Mouse (Mus musculus): ENCODE measurements at regions not wholly inside any gene's neighbourhood (a gene's known extent, or its start where the extent isn't known, plus 50 kb on each side); places are given as distances from the start of the nearest gene placed in this dataset.
A peak's percentile ranks its signal among the peaks of the same experiment; 100 is the strongest.

DNA sequence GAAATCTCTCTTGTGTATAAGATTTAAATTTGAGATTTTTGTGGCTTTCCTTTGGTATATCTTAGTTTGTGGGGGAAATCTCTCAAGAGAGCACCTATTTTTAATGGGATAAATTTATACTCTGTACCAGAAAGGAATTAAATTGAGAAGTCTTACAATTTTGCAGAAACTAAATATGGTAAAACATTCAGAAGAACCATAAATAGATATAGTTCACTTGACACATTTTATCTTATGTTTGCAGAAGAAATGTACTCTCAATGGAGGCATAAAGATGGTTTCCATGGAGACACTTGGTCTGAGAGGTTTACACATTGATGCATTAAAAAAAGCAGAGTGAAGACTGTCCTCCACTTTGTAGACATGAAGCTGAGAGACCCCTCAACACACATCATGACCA is 86.9 kb downstream of the Ndufa10 start:
- Histone ChIP-seq H3K4me1 (ENCODE audit: insufficient read depth, low read depth, low read length) (no peaks in the 10 kb centered on the region), H3K4me3 (ENCODE audit: low read depth, low read length) (no peak overlapping the region), H3K4me2 (replicated peaks; ENCODE audit: low read depth, low read length) (no peak overlapping the region), H3K9me3 (ENCODE audit: low read length) (no peaks in the 10 kb centered on the region), H3K36me3 (ENCODE audit: insufficient read depth, low read length) (no peaks in the 10 kb centered on the region), H3K27me3 (replicated peaks; ENCODE audit: insufficient read depth, low read length) (no peaks in the 10 kb centered on the region), H3K27ac (ENCODE audit: low read length) (no peak overlapping the region), H3K9ac (replicated peaks; ENCODE audit: low read depth) (no peak overlapping the region)
- TF ChIP-seq EP300 (IDR thresholded peaks at IDR 0.05), result no peak
- TF ChIP-seq CTCF (IDR thresholded peaks at IDR 0.05), result no peak
- DNase-seq (ENCODE audit: low spot score), result no peak
- no peak for ATAC-seq

DNA sequence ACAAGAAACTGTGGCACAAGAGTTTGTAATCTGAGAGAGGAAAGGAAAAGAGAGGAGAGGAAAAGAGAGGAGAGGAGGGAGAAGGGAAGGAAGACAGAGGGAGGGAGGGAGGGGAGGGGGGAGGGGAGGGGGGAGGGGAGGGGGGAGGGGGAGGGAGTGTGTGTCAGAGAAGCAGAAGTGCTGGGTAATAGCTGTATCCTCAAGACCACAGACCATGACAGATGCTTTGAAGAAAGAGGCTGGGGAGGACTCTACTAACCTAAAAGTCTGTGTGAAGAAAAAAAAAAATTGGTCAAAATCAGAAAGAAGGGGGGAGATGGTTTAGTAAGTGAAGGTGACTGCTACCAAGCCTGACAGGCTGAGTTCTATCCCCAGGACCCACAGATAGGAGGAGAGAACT is 88.7 kb downstream of the Ndufa10 start:
- no peak overlapping the region for H3K9ac ChIP-seq (replicated peaks; ENCODE audit: low read depth)
- no peak for ATAC-seq
- TF ChIP-seq EP300 (IDR thresholded peaks at IDR 0.05) (no peak), CTCF (IDR thresholded peaks at IDR 0.05) (no peak)

DNA sequence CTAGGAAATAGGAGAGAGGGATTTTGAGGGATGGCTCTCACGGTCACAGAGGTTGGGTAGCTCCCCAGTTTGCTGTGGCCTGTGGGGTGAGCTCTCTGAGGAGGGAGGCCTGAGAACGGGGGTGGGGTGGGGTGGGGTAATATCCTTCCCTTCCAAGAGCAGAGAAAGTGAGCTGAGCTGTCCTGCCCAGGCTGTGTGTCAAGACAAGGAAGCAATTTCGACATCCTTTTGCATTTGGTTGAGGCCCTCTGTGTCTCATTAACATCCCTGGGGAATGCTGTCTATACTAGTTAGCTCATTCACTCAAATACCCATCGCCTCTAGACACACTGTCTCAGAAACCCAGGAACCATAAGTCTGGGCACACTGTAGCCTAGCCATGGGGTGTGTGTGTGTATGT is 89.9 kb downstream of the Ndufa10 start:
- Histone ChIP-seq H3K9me3 (ENCODE audit: low read length) (no peaks in the 10 kb centered on the region), H3K4me1 (ENCODE audit: insufficient read depth, low read depth, low read length) (no peaks in the 10 kb centered on the region), H3K9ac (replicated peaks; ENCODE audit: low read depth) (no peak overlapping the region), H3K27me3 (replicated peaks; ENCODE audit: insufficient read depth, low read length) (no peaks in the 10 kb centered on the region), H3K4me3 (ENCODE audit: low read depth, low read length) (no peak overlapping the region), H3K36me3 (ENCODE audit: insufficient read depth, low read length) (no peaks in the 10 kb centered on the region), H3K4me2 (replicated peaks; ENCODE audit: low read depth, low read length) (no peak overlapping the region), H3K27ac (ENCODE audit: low read length) (no peak overlapping the region)
- peak; percentile 44 for DNase-seq (ENCODE audit: low spot score)
- no peak for TF ChIP-seq EP300 (IDR thresholded peaks at IDR 0.05)
- no peak for TF ChIP-seq CTCF (IDR thresholded peaks at IDR 0.05)
- ATAC-seq, result no peak; the same call in 1 of the 2 replicates
- WGBS, result 61% methylated on average over 4 of the region's 4 CpGs

More for the DNA sequence above, 88.7 kb downstream of the Ndufa10 start:
- Histone ChIP-seq H3K4me1 (ENCODE audit: insufficient read depth, low read depth, low read length) (no peaks in the 10 kb centered on the region), H3K36me3 (ENCODE audit: insufficient read depth, low read length) (no peaks in the 10 kb centered on the region), H3K4me3 (ENCODE audit: low read depth, low read length) (no peak overlapping the region), H3K4me2 (replicated peaks; ENCODE audit: low read depth, low read length) (no peak overlapping the region), H3K27ac (ENCODE audit: low read length) (no peak overlapping the region), H3K9me3 (ENCODE audit: low read length) (no peaks in the 10 kb centered on the region), H3K27me3 (replicated peaks; ENCODE audit: insufficient read depth, low read length) (no peaks in the 10 kb centered on the region)
- no peak for DNase-seq (ENCODE audit: low spot score)

- Histone ChIP-seq H3K4me2 (replicated peaks; ENCODE audit: low read depth, low read length) (no peak overlapping the region), H3K9ac (replicated peaks; ENCODE audit: low read depth) (no peak overlapping the region), H3K4me1 (ENCODE audit: insufficient read depth, low read depth, low read length) (no peaks in the 10 kb centered on the region), H3K4me3 (ENCODE audit: low read depth, low read length) (no peak overlapping the region), H3K27ac (ENCODE audit: low read length) (peak overlapping the region; percentile 48; the same call in 1 of the 2 replicates), H3K27me3 (replicated peaks; ENCODE audit: insufficient read depth, low read length) (no peaks in the 10 kb centered on the region), H3K36me3 (ENCODE audit: insufficient read depth, low read length) (no peaks in the 10 kb centered on the region), H3K9me3 (ENCODE audit: low read length) (no peaks in the 10 kb centered on the region)
- ATAC-seq (0 out of 2 replicates have a peak, but pooled peaks have one; percentile 21), DNase-seq (ENCODE audit: low spot score) (no peak)
- 44% methylated on average over 3 of the region's 3 CpGs for WGBS
- TF ChIP-seq CTCF (IDR thresholded peaks at IDR 0.05) (no peak), EP300 (IDR thresholded peaks at IDR 0.05) (no peak)
These were observed 94.2 kb downstream of the Ndufa10 start for GRCm38 (mm10) chr1:92379510-92379886.

DNA sequence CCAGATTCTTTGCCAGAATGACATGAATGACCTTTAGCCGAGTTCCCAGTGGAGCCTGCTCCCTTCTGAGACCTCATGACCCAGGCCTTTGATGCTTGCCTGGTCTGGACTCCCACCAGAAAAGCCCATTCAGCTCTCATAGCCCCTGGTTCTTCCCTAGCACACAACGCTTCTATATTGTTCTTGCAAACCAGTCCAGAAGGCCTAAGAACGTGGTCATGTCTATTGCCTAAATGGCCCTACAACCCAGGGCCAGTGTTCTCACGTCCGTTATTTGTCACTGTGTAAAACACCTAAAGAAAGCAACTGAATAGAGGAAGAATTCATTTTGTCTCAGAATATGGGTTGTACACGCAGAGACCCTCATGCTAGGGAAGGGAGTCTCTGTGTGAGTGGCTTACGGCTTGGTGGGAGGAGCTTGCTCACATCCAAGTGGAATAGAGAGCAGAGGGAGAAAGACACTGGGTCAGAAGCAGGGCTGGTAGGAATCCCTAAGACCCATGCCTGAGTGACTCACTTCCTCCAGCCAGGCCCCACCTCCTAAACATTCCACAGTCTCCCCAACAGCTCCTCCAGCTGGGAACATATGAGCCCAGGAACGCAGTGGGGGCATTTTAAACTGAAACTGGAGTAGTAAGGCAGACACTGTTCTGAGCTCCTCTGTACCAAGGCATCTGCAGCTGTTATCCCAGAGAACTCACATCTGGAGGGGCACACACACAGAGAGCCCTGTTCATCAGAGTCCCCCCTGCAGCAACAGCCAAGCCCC is 94.7 kb downstream of the Ndufa10 start:
- TF ChIP-seq EP300 (IDR thresholded peaks at IDR 0.05) (no peak; the same call in 1 of the 2 replicates), CTCF (IDR thresholded peaks at IDR 0.05) (peak; percentile 30)
- no peak overlapping the region for H3K4me3 ChIP-seq (ENCODE audit: low read depth, low read length)
- H3K4me2 ChIP-seq (replicated peaks; ENCODE audit: low read depth, low read length), result no peak overlapping the region
- no peaks in the 10 kb centered on the region for H3K27me3 ChIP-seq (replicated peaks; ENCODE audit: insufficient read depth, low read length)
- ATAC-seq (peak; percentile 96), DNase-seq (ENCODE audit: low spot score) (peak; percentile 89)
- H3K36me3 ChIP-seq (ENCODE audit: insufficient read depth, low read length), result no peaks in the 10 kb centered on the region
- no peaks in the 10 kb centered on the region for H3K9me3 ChIP-seq (ENCODE audit: low read length)
- H3K4me1 ChIP-seq (ENCODE audit: insufficient read depth, low read depth, low read length), result no peaks in the 10 kb centered on the region
- WGBS, result 60% methylated on average over 8 of the region's 8 CpGs
- H3K9ac ChIP-seq (replicated peaks; ENCODE audit: low read depth), result no peak overlapping the region
- H3K27ac ChIP-seq (ENCODE audit: low read length), result peak overlapping the region; percentile 61

DNA sequence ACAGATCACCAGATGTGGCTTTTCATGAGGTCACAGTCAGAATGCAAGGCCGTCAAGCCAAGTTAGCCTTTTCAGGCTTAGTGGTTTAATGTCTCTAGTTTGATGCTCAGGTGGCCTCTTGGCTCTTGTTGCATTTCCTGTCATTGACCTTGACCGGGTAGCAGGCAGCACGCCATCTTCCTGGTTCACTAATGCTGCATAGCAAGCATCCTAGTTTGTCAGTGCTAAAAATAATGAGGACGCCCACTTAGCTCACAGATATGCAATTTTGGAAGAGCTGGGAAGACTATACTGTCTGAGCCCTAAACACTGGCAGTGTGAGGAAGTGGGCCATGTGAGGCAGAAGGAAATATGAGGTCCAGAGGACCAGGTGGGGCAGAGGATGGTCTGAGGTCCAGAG is 97.2 kb downstream of the Ndufa10 start:
- 72% methylated on average over 4 of the region's 4 CpGs for WGBS
- Histone ChIP-seq H3K4me2 (replicated peaks; ENCODE audit: low read depth, low read length) (no peak overlapping the region), H3K4me1 (ENCODE audit: insufficient read depth, low read depth, low read length) (no peaks in the 10 kb centered on the region), H3K9me3 (ENCODE audit: low read length) (no peaks in the 10 kb centered on the region), H3K4me3 (ENCODE audit: low read depth, low read length) (no peak overlapping the region), H3K27me3 (replicated peaks; ENCODE audit: insufficient read depth, low read length) (no peaks in the 10 kb centered on the region), H3K9ac (replicated peaks; ENCODE audit: low read depth) (no peak overlapping the region), H3K36me3 (ENCODE audit: insufficient read depth, low read length) (no peaks in the 10 kb centered on the region), H3K27ac (ENCODE audit: low read length) (no peak overlapping the region)
- ATAC-seq, result no peak
- no peak for DNase-seq (ENCODE audit: low spot score)
- no peak for TF ChIP-seq EP300 (IDR thresholded peaks at IDR 0.05)
- no peak for TF ChIP-seq CTCF (IDR thresholded peaks at IDR 0.05)

Measured in lung, postnatal 0 days (tissue).